Mouse (Mus musculus) cortical plate, adult 2 months (tissue): ENCODE results near the gene Ntpcr.

Source experiments
- CTCF ChIP-seq: fragments of 200-500 bp; IDR thresholded peaks from 2 replicates; pipeline ENCODE4 v1.5.1; 2011; ENCODE audit warnings: mild to moderate bottlenecking, control low read depth, low read length; ENCODE audit not compliant: insufficient read depth; ENCODE audit errors: extremely low read depth
- POLR2A ChIP-seq: fragments of 200-500 bp; IDR thresholded peaks from 2 replicates; pipeline ENCODE4 v1.6.1; 2011; ENCODE audit warnings: mild to moderate bottlenecking, low read length, control low read depth; ENCODE audit not compliant: insufficient read depth; ENCODE audit errors: extremely low read depth

DNA sequence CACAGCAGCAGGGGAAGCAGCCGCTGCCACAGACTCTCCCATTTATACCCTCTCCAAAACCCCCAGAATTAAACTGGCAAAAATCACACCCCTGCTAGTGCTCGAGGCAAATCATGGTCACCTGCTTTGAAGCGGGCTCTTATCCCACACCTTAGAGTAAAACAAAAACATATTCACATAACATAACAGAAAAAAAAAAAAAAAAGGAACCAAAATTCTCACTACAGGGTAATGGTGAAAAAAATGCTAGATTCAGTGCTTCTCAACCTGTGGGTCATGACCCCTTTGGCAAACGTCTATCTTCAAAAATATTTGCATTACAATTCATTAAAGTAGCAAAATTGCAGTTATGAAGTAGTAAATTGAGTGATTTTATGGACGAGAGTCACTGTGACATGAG, 2.8 kb upstream of the Ntpcr start:
- TF ChIP-seq POLR2A, result no peak
- no peak for TF ChIP-seq CTCF
